Mouse (Mus musculus) midbrain, embryonic 13.5 days (tissue): ENCODE data around the gene H1foo. TPM values are rescaled to one million over a fixed set of nuclear protein-coding genes. Genes with fewer than 3 reads are reported as not detected.

Experiments
- ATAC-seq: fragments of 200-750 bp; cut with Nextera tagmentation; 2 replicates; pipeline ENCODE4 v1.8.0; 2017; ENCODE audit warnings: mild to moderate bottlenecking, moderate TSS enrichment, moderate library complexity
- H3K27ac ChIP-seq: fragments of 300-500 bp; sonication (generic); 2 replicates; pipeline ENCODE4 v1.5.1; 2015; ENCODE audit warnings: inconsistent platforms, mild to moderate bottlenecking, moderate library complexity
- H3K27me3 ChIP-seq: fragments of 300-500 bp; sonication (generic); 2 replicates; pipeline ENCODE4 v1.6.1; 2015; ENCODE audit warnings: mild to moderate bottlenecking, inconsistent platforms
- H3K36me3 ChIP-seq: fragments of 300-500 bp; sonication (generic); 2 replicates; pipeline ENCODE4 v1.6.1; 2015; ENCODE audit warnings: mild to moderate bottlenecking, inconsistent platforms
- H3K4me1 ChIP-seq: fragments of 300-500 bp; sonication (generic); replicated peaks from 2 replicates; pipeline ENCODE4 v1.6.1; 2015; ENCODE audit warnings: inconsistent platforms
- H3K4me2 ChIP-seq: fragments of 300-500 bp; sonication (generic); replicated peaks from 2 replicates; pipeline ENCODE4 v1.6.1; 2015; ENCODE audit warnings: moderate library complexity, mild to moderate bottlenecking, inconsistent platforms
- H3K4me3 ChIP-seq: fragments of 300-500 bp; sonication (generic); replicated peaks from 2 replicates; pipeline ENCODE4 v1.5.1; 2015; ENCODE audit warnings: mild to moderate bottlenecking, inconsistent platforms
- H3K9ac ChIP-seq: fragments of 300-500 bp; sonication (generic); replicated peaks from 2 replicates; pipeline ENCODE4 v1.6.1; 2015; ENCODE audit warnings: mild to moderate bottlenecking, inconsistent platforms
- H3K9me3 ChIP-seq: fragments of 300-500 bp; sonication (generic); 2 replicates; pipeline ENCODE4 v1.6.1; 2016; ENCODE audit warnings: mild to moderate bottlenecking, inconsistent platforms
- WGBS: fragments of 180-500 bp; shearing (Covaris S2); methylation state at CpG from one replicate; pipeline ENCODE4 v1.1.7; 2015; 5-methylcytosine and 5-hydroxymethylcytosine counted together
- polyA plus RNA-seq: library from polyadenylated mRNA; unstranded; fragments of >200 nt; fragmentation: Nextera tagmentation; extraction: Ambion mirVana; gene quantifications from 2 replicates; pipeline ENCODE4 v1.2.1, GENCODE M21; 2015

H1foo gene
- polyA plus RNA-seq, 1 experiment from 2014 or later: not detected

DNA sequence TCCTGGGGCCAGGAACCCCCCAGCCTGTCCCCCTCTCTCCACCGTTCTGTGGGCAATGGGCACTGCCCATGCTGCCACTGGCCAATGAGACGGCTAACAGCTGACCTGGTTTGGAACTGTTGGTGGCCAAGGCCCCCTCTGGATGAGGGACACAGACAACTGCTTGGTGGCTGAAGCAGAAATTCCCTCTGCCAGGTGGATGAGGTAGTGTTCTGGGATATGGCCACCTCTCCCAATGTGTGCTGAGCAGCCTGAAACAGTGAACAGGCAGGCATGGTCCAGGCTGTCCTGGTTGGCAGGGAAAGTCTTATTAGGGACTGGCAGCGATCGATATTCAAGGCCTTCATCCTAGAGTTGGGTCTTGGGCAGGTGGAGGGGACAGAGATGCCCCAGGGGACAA lies 10.4 kb downstream of the H1foo start:
- Histone ChIP-seq H3K4me2 (no peak overlapping the region), H3K36me3 (no peaks in the 10 kb centered on the region), H3K9ac (no peak overlapping the region), H3K27ac (no peak overlapping the region), H3K27me3 (no peaks in the 10 kb centered on the region), H3K4me1 (peaks cover 16% of the 10 kb centered on the region), H3K9me3 (no peaks in the 10 kb centered on the region), H3K4me3 (no peak overlapping the region)
- 92% methylated on average over 4 of the region's 4 CpGs for WGBS
- ATAC-seq: no peak

DNA sequence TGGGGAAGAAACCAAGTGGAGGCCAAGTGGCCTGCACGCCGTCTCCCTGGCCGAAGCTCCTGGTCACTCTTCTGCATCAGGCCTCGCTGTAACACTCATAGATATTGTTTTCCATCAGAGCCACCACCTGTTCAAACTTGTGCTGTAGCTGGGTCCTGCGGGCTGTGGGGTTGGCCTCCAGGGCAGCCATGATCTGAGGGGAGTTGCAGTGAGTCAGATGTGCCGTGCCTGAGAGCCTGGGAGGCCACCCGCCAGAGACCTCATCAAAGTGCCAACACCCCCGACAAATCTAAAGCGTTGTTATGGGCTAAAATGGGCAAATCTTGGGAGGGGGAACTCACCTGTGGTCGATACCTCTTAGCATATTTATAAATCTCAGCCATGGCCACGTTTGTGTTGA lies 10.9 kb downstream of the H1foo start:
- no peak for ATAC-seq
- 88% methylated on average over 11 of the region's 11 CpGs for WGBS
- H3K9ac ChIP-seq: no peak overlapping the region

DNA sequence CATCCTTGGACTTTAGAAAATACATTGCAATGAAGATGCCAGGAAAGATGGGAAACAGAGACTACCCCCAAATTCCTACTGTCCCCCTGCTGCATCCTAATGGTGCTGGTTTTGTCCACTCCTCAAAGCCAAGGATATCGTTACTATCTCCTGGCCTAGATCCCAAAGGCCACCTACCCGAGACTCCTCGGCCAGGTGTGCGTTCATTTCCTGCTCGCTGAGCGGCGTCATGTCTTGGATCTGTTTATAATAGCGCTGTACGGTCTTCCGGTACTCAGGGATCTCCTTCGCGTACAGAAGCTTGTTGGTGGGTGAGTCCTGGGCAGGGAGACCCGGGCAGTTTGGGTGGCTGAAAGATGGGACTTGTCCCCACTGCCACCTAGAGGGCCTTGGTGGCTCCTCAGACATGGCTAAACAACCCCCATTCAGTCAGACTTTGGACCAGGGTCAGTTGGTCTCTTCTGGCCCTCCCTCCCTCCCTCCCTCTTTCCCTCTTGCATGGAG lies 11.7 kb downstream of the H1foo start:
- 88% methylated on average over 13 of the region's 13 CpGs for WGBS
- no peak for ATAC-seq

More for the DNA sequence above, 10.9 kb downstream of the H1foo start:
- H3K36me3 ChIP-seq: no peaks in the 10 kb centered on the region
- no peak overlapping the region for H3K4me3 ChIP-seq
- no peaks in the 10 kb centered on the region for H3K27me3 ChIP-seq
- no peak overlapping the region for H3K4me2 ChIP-seq
- H3K27ac ChIP-seq: no peak overlapping the region
- peaks cover 16% of the 10 kb centered on the region for H3K4me1 ChIP-seq
- H3K9me3 ChIP-seq: no peaks in the 10 kb centered on the region

DNA sequence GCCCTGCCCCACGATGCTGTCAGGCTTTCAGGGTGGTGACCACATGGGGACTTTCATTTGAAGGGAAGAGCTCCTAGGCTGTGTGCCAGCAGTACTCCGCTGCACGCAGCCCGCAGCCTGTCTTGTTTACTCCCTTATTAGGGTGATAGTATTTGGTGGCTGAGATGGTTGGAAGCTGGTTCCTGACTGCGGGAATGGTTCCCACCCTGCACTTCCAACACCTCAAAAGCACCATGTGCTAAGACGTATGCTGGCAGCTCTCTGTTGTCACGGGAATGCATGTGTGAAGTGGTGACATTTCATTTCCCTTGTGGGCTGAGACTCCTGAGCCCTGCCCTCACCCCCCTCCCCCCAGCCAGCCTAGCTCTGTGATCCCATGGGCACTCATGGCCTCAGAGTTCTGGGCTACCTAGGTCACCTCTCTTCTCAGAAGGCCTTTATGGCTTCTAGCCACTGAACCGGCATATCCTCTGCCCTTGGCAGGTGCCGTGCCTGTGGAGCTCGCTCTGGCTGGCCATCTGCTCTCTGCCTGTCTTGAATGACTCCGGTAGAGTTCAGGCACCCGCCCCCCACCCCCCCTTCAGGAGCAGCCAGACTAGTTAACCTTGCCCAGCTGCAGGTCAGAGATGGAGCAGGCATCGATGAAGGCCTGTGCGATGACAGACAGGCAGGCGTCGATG lies 12.3 kb downstream of the H1foo start:
- ATAC-seq: no peak
- WGBS: 52% methylated on average over 16 of the region's 16 CpGs
- Histone ChIP-seq H3K27ac (no peak overlapping the region), H3K4me2 (no peak overlapping the region), H3K9ac (no peak overlapping the region), H3K4me3 (no peak overlapping the region), H3K27me3 (no peaks in the 10 kb centered on the region), H3K4me1 (peaks cover 16% of the 10 kb centered on the region), H3K36me3 (no peaks in the 10 kb centered on the region), H3K9me3 (no peaks in the 10 kb centered on the region)

More for the DNA sequence above, 11.7 kb downstream of the H1foo start:
- H3K4me1 ChIP-seq: peaks cover 16% of the 10 kb centered on the region
- H3K9ac ChIP-seq: no peak overlapping the region
- H3K36me3 ChIP-seq: no peaks in the 10 kb centered on the region
- no peak overlapping the region for H3K4me2 ChIP-seq
- H3K9me3 ChIP-seq: no peaks in the 10 kb centered on the region
- H3K27me3 ChIP-seq: no peaks in the 10 kb centered on the region
- H3K4me3 ChIP-seq: no peak overlapping the region
- H3K27ac ChIP-seq: no peak overlapping the region

DNA sequence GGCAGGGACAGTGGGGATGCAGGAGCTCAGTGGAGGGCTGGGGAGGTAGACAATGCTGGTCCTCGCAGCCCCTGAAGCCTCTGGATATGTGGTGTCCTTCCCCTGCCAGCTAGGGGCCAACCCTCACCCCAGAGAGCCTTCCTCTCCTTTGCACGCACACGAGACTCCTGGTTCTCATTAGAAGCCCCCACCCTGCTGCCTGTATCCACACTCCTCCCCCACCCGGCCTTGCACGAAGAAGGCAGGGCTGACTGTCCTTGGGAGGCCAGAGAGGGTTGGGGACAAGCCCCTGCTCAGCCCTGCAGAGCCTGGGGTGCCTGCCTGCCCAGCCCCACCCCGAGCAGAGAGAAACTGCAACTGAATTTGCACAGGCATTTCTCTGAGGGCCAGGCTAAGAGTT lies 12.9 kb downstream of the H1foo start:
- Histone ChIP-seq H3K9ac (no peak overlapping the region), H3K4me2 (no peak overlapping the region), H3K4me3 (no peak overlapping the region), H3K27ac (no peak overlapping the region), H3K4me1 (peaks cover 16% of the 10 kb centered on the region), H3K9me3 (no peaks in the 10 kb centered on the region), H3K36me3 (no peaks in the 10 kb centered on the region), H3K27me3 (no peaks in the 10 kb centered on the region)
- ATAC-seq: no peak
- WGBS: 36% methylated on average over 6 of the region's 6 CpGs

DNA sequence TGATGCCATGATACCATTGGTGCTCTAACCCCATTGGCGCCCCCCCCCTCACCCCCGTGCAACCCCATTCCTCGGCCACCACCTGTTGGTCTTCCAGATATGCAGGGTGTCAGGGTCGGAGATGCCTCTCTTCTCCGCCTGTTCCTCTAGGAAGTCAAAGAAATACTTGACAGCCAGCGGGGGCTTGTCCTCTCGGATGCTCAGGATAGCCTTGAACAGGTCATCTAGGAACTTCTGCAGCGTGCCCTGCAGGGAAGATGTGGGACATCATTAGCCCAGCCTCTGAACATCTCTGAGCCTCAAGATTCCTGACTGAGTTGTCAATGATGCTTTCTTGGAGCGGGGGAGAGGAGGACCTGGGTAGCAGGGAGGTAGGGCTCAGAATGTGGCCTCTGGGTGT lies 13.7 kb downstream of the H1foo start:
- no peak for ATAC-seq
- WGBS: 93% methylated on average over 9 of the region's 9 CpGs
- Histone ChIP-seq H3K4me3 (no peak overlapping the region), H3K4me2 (no peak overlapping the region), H3K36me3 (no peaks in the 10 kb centered on the region), H3K4me1 (peaks cover 16% of the 10 kb centered on the region), H3K9me3 (no peaks in the 10 kb centered on the region), H3K9ac (no peak overlapping the region), H3K27me3 (no peaks in the 10 kb centered on the region), H3K27ac (no peak overlapping the region)

DNA sequence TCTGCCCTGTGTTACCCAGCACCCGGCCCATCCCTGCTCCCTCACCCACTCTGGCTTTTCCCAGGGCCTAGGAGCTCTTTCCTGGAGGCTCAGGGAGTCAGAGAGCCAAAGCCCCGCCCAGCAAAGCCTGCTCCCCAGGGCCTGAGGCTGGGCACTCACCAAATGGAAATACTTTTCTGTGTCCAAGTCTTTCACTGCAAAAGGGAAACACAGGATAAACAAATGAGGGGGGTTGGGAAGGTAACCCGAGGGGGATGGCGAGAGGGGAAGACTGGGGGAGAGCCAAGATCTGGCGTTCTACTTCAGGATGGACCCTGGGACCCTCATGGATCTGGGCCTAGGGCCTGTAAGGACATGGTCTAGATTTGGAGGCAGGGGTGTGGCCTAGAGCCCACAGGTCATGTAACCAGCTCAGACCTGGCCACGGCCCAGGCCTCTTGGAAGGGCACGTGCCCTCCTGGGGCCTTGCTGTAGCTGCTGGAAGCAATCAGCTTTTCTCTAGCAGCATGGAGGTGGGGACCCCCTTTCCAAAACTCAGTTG lies 14.5 kb downstream of the H1foo start:
- H3K27me3 ChIP-seq: no peaks in the 10 kb centered on the region
- H3K4me2 ChIP-seq: no peak overlapping the region
- H3K9ac ChIP-seq: no peak overlapping the region
- peaks cover 16% of the 10 kb centered on the region for H3K4me1 ChIP-seq
- H3K9me3 ChIP-seq: no peaks in the 10 kb centered on the region
- H3K27ac ChIP-seq: no peak overlapping the region
- ATAC-seq: no peak
- H3K36me3 ChIP-seq: no peaks in the 10 kb centered on the region
- WGBS: 83% methylated on average over 7 of the region's 7 CpGs
- H3K4me3 ChIP-seq: no peak overlapping the region

DNA sequence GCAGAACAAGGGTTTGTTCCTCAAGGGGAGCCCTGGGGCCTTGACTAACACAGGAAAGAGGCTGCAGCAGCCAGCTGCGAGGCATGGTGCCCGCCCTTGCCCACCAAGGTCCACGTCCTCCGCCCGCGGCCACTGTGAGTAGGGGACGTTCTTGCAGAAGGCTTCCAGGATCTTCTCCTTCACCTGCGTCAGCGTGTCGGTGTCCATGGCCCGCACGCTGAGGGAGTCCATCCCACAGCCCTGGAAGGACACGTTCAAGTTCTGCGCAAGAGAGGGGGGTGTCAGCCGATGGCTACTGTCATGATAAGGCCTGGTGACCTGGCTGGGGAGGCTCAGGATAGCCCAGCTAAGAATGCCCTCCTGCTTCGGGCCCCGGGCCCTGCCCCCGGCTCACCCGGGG lies 15.6 kb downstream of the H1foo start:
- Histone ChIP-seq H3K4me1 (peaks cover 16% of the 10 kb centered on the region), H3K27ac (no peak overlapping the region), H3K9me3 (no peaks in the 10 kb centered on the region), H3K36me3 (no peaks in the 10 kb centered on the region), H3K9ac (no peak overlapping the region), H3K27me3 (no peaks in the 10 kb centered on the region), H3K4me2 (no peak overlapping the region), H3K4me3 (no peak overlapping the region)
- no peak for ATAC-seq
- WGBS: 90% methylated on average over 19 of the region's 19 CpGs

DNA sequence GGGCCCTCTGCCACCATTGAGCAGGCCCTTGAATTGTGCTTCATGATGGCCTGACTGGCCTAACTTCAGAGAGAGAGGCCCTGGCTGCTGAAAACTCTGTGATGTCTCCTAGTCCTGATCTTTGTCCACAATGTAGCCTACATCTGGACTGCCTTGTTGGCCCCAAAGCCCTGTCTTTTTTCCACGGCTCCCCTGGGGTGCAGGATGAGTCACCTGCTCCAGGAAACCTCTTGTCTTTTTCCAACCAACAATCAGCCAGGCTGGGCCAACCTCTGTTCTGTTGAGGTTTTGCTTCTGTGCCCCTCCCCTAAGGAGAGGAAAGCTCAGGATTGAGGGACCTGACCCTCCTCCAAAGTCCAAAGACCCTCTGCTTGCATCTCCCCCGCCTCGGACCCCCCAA lies 17.0 kb downstream of the H1foo start:
- no peak for ATAC-seq

DNA sequence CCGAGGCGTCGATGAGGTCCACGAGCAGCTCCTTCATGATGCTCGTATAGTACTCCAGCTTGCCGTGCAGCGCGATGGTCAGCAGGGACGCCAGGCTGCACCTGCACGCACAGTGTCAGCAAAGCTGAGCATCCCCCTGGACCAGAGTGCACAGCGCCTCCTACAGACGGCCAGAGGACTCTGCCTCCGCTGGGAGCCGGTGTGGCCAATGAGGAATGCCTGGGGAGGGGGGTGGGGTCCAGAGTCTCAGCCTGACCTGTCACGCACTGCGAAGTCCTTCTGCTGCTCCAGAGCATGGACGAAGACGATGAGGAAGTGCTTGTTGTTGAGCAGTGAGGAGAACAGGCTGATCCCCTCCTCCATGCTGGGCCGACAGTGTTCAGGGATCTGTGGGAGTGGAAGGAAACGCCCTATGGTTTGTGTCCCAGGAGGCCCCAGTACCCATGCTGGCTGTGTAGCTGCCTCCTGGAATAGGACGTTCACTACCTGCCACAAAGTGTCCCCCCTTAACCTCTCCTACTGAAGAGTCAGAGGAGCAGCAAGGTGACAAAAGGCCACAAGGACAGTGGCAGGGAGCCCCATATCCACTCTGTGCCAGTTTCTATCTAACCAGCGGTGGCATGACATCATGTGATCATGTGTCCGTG lies 17.8 kb downstream of the H1foo start:
- ATAC-seq: no peak
- 35% methylated on average over 23 of the region's 23 CpGs for WGBS
- Histone ChIP-seq H3K4me1 (peaks cover 4% of the 10 kb centered on the region), H3K4me3 (no peak overlapping the region), H3K36me3 (no peaks in the 10 kb centered on the region), H3K4me2 (no peak overlapping the region), H3K9me3 (no peaks in the 10 kb centered on the region), H3K27me3 (no peaks in the 10 kb centered on the region), H3K9ac (no peak overlapping the region), H3K27ac (no peak overlapping the region)

More for the DNA sequence above, 17.0 kb downstream of the H1foo start:
- 87% methylated on average over 3 of the region's 3 CpGs for WGBS
- Histone ChIP-seq H3K4me2 (no peak overlapping the region), H3K4me3 (no peak overlapping the region), H3K9ac (no peak overlapping the region), H3K4me1 (peaks cover 12% of the 10 kb centered on the region), H3K27ac (no peak overlapping the region), H3K36me3 (no peaks in the 10 kb centered on the region), H3K9me3 (no peaks in the 10 kb centered on the region), H3K27me3 (no peaks in the 10 kb centered on the region)

DNA sequence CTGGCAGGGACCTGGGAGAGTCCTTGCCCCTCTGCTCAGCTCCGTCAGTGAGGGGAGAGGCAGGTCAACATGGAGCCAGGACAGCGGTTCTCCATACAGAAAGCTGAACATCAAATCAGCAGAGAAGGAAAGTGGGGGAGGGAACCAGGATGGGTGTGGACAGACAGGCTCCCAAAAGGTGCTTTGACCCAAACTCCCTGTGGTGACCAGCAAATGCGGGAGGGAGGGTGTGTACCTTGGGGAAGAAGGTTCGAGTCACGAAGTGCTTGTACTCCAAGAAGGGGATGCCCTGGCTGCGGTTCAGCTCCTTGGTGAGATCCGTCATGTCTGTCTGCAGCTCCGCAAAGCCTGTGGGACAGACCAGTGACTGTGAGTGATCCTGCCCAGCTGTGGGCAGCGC lies 18.9 kb downstream of the H1foo start:
- no peak for ATAC-seq
- H3K27me3 ChIP-seq: no peaks in the 10 kb centered on the region
- H3K36me3 ChIP-seq: no peaks in the 10 kb centered on the region
- H3K27ac ChIP-seq: no peak overlapping the region
- H3K9ac ChIP-seq: no peak overlapping the region
- no peak overlapping the region for H3K4me3 ChIP-seq
- no peaks in the 10 kb centered on the region for H3K9me3 ChIP-seq
- no peak overlapping the region for H3K4me2 ChIP-seq
- whole genome bisulfite sequencing: 81% methylated on average over 9 of the region's 9 CpGs
- peaks cover 10% of the 10 kb centered on the region for H3K4me1 ChIP-seq

DNA sequence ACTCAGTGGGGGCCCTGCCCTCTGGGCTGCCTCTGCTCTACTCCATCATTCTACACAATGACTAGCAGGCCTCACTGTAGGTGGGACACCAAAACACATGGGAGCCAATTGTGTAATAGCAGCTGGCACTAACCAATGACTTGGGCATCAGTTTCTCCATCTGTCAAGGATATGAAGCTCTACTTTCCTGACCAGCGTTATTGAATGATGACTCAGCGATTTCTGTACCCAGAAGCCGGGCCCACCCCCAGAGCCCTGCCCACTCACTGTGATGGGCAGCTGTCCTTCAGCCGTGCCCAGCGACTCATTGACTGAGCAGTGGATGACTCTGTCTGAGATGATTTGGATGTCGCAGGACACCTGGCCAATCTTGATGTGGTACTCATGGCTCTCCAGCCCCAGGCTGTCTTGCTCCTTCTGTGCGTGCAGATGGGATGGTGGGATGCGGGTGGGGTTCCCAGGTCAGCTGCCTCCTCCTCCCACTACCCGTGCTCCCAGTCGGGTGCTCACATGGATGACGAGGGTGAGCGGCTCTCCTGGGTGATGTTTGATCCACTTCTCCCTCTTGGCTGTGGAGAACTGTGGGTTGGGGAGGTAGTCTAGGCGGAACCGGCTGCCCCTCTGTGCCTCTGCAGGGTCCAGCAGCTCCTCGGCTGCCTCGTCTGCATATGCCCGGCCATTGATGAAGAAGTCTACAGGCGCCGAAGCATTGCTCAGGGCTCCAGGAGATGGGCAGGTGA lies 21.7 kb downstream of the H1foo start:
- Histone ChIP-seq H3K27ac (no peak overlapping the region), H3K9ac (no peak overlapping the region), H3K9me3 (no peaks in the 10 kb centered on the region), H3K36me3 (no peaks in the 10 kb centered on the region), H3K4me1 (peaks cover 16% of the 10 kb centered on the region), H3K4me3 (no peak overlapping the region), H3K27me3 (no peaks in the 10 kb centered on the region), H3K4me2 (no peak overlapping the region)
- WGBS: 93% methylated on average over 19 of the region's 19 CpGs
- no peak for ATAC-seq
